Mouse (Mus musculus) liver, adult 2 months (tissue): ENCODE measurements around the gene Chpt1. TPM values are rescaled to one million over a fixed set of nuclear protein-coding genes. Genes with fewer than 3 reads are reported as not detected.

ENCODE experiments used
- DNase-seq: peaks from one replicate; pipeline ENCODE4 v3.0.0-alpha.2; 2011; ENCODE audit warnings: low read depth, low spot score; ENCODE audit errors: extremely low read depth
- H3K27ac ChIP-seq: fragments of 200-500 bp; replicated peaks from 2 replicates; pipeline ENCODE4 v1.5.1; 2012; ENCODE audit warnings: low read depth, mild to moderate bottlenecking, control low read depth, inconsistent platforms, low read length; ENCODE audit not compliant: insufficient read depth
- H3K27me3 ChIP-seq: fragments of 200-500 bp; 2 replicates; pipeline ENCODE4 v1.6.1; 2012; ENCODE audit warnings: mild to moderate bottlenecking, moderate library complexity, low read length, inconsistent platforms; ENCODE audit not compliant: control insufficient read depth, insufficient read depth
- H3K36me3 ChIP-seq: fragments of 200-500 bp; 2 replicates; pipeline ENCODE4 v1.6.1; 2012; ENCODE audit warnings: low read length, inconsistent platforms; ENCODE audit not compliant: control insufficient read depth, insufficient read depth
- H3K4me1 ChIP-seq: fragments of 200-500 bp; 2 replicates; pipeline ENCODE4 v1.6.1; 2011; ENCODE audit warnings: low read length; ENCODE audit not compliant: control insufficient read depth, insufficient read depth
- H3K4me3 ChIP-seq: fragments of 200-500 bp; 2 replicates; pipeline ENCODE4 v1.5.1; 2011; ENCODE audit warnings: low read depth, mild to moderate bottlenecking, control low read depth, low read length, moderate library complexity; ENCODE audit not compliant: insufficient read depth
- H3K79me2 ChIP-seq: fragments of 200-500 bp; 2 replicates; pipeline ENCODE4 v1.6.1; 2012; ENCODE audit warnings: inconsistent platforms, mild to moderate bottlenecking, low read length, moderate library complexity; ENCODE audit not compliant: control insufficient read depth, insufficient read depth
- H3K9ac ChIP-seq: fragments of 200-500 bp; 2 replicates; pipeline ENCODE4 v1.6.1; 2012; ENCODE audit warnings: low read depth, mild to moderate bottlenecking, control low read depth, inconsistent platforms, low read length
- CTCF ChIP-seq: fragments of 200-500 bp; IDR thresholded peaks from 2 replicates; pipeline ENCODE4 v1.5.1; 2011; ENCODE audit warnings: low read depth, low read length, control low read depth
- POLR2A ChIP-seq: fragments of 200-500 bp; IDR thresholded peaks from 2 replicates; pipeline ENCODE4 v1.6.1; 2011; ENCODE audit warnings: low read length, control low read depth; ENCODE audit not compliant: insufficient read depth; ENCODE audit errors: extremely low read depth
- WGBS: fragments of 180-500 bp; shearing (Covaris S2); methylation state at CpG from one replicate; pipeline ENCODE4 v1.1.7; 2018; 5-methylcytosine and 5-hydroxymethylcytosine counted together
- polyA plus RNA-seq: library from polyadenylated mRNA; depleted of rRNA; stranded (reverse); fragments of >200 nt; gene quantifications from 2 replicates; pipeline ENCODE4 v1.2.3, GENCODE M21; 2012; rRNA removed
- total RNA-seq: library from RNA; depleted of rRNA; stranded (reverse); fragments of >200 nt; gene quantifications from 2 replicates; pipeline ENCODE4 v1.2.3, GENCODE M21; 2014; rRNA removed

Chpt1 gene
- 118 and 137 TPM in 2 replicates for total RNA-seq
- 59.0 and 120 TPM in 2 replicates for polyA plus RNA-seq

- Histone ChIP-seq H3K79me2 (peaks cover 27% of the 10 kb centered on the region; the same call in 1 of the 2 replicates), H3K36me3 (peaks cover 3% of the 10 kb centered on the region; the same call in 1 of the 2 replicates), H3K4me1 (peaks cover 21% of the 10 kb centered on the region), H3K27me3 (no peaks in the 10 kb centered on the region), H3K4me3 (peak within 1 kb of the TSS; percentile 82), H3K9ac (peak within 1 kb of the TSS; percentile 94), H3K27ac (peak within 1 kb of the TSS; percentile 89)
- DNase-seq: peak; percentile 92
- WGBS: under 1% methylated on average over 64 of the region's 80 CpGs
- TF ChIP-seq POLR2A: peak; percentile 47
- TF ChIP-seq CTCF: no peak
Measured at GRCm38 (mm10) chr10:88503421-88504314, at the start of gene Chpt1. Chpt1 (minus strand) TSS chr10:88504073.

- TF ChIP-seq POLR2A: no peak
- no peak for TF ChIP-seq CTCF
- 96% methylated on average over 2 of the region's 2 CpGs for WGBS
- Histone ChIP-seq H3K9ac (no peak overlapping the region), H3K79me2 (no peaks in the 10 kb centered on the region), H3K27ac (no peak overlapping the region), H3K27me3 (no peaks in the 10 kb centered on the region), H3K4me1 (no peaks in the 10 kb centered on the region), H3K36me3 (no peaks in the 10 kb centered on the region), H3K4me3 (no peak overlapping the region)
- DNase-seq: peak; percentile 15
Measured at GRCm38 (mm10) chr10:88552738-88553137, 48.9 kb upstream of the Chpt1 start.

GRCm38 (mm10) chr10:88550225-88550624 lies 46.4 kb upstream of the Chpt1 start:
- H3K79me2 ChIP-seq: no peaks in the 10 kb centered on the region
- H3K27me3 ChIP-seq: no peaks in the 10 kb centered on the region
- 64% methylated on average over 3 of the region's 3 CpGs for WGBS
- TF ChIP-seq CTCF (peak; percentile 10; the same call in 1 of the 2 replicates), POLR2A (no peak)
- no peaks in the 10 kb centered on the region for H3K4me1 ChIP-seq
- no peaks in the 10 kb centered on the region for H3K36me3 ChIP-seq
- no peak overlapping the region for H3K4me3 ChIP-seq
- no peak overlapping the region for H3K9ac ChIP-seq
- DNase-seq: no peak
- no peak overlapping the region for H3K27ac ChIP-seq

- H3K9ac ChIP-seq: no peak overlapping the region
- no peak for DNase-seq
- no peaks in the 10 kb centered on the region for H3K79me2 ChIP-seq
- H3K4me3 ChIP-seq: no peak overlapping the region
- no peaks in the 10 kb centered on the region for H3K27me3 ChIP-seq
- H3K36me3 ChIP-seq: no peaks in the 10 kb centered on the region
- no peaks in the 10 kb centered on the region for H3K4me1 ChIP-seq
- no peak overlapping the region for H3K27ac ChIP-seq
- 64% methylated on average over 2 of the region's 2 CpGs for WGBS
- TF ChIP-seq POLR2A (no peak), CTCF (no peak)
Measured at GRCm38 (mm10) chr10:88547635-88548034, 43.8 kb upstream of the Chpt1 start.

GRCm38 (mm10) chr10:88530631-88531030 lies 26.8 kb upstream of the Chpt1 start:
- no peak for DNase-seq
- Histone ChIP-seq H3K36me3 (no peaks in the 10 kb centered on the region), H3K79me2 (no peaks in the 10 kb centered on the region), H3K9ac (no peak overlapping the region), H3K4me3 (no peak overlapping the region), H3K27ac (no peak overlapping the region), H3K4me1 (no peaks in the 10 kb centered on the region), H3K27me3 (no peaks in the 10 kb centered on the region)
- TF ChIP-seq CTCF (no peak), POLR2A (no peak)
- WGBS: 70% methylated on average over 5 of the region's 5 CpGs

GRCm38 (mm10) chr10:88524016-88524415 lies 20.1 kb upstream of the Chpt1 start:
- TF ChIP-seq POLR2A (no peak), CTCF (no peak)
- WGBS: 90% methylated on average over 2 of the region's 2 CpGs
- Histone ChIP-seq H3K4me3 (no peak overlapping the region), H3K79me2 (no peaks in the 10 kb centered on the region), H3K27me3 (no peaks in the 10 kb centered on the region), H3K27ac (no peak overlapping the region), H3K36me3 (no peaks in the 10 kb centered on the region), H3K9ac (no peak overlapping the region), H3K4me1 (no peaks in the 10 kb centered on the region)
- no peak for DNase-seq
